Mouse (Mus musculus) gastrocnemius, adult 18-20 months (tissue): ENCODE data around the gene Cacng7. TPM values are rescaled to one million over a fixed set of nuclear protein-coding genes. Genes with fewer than 3 reads are reported as not detected.
A peak's percentile ranks its signal among the peaks of the same experiment; 100 is the strongest.

Experiments used
- DNase-seq: peaks from one replicate; pipeline ENCODE4 v3.0.0; 2021; ENCODE audit warnings: low spot score
- total RNA-seq, 2 experiments: library from RNA; stranded (reverse); gene quantifications; 2 replicates each; pipeline ENCODE4 v1.2.3; 2021

The Cacng7 gene
- total RNA-seq, 2 experiments from 2014 or later, result 11.0 to 11.6 TPM

DNA sequence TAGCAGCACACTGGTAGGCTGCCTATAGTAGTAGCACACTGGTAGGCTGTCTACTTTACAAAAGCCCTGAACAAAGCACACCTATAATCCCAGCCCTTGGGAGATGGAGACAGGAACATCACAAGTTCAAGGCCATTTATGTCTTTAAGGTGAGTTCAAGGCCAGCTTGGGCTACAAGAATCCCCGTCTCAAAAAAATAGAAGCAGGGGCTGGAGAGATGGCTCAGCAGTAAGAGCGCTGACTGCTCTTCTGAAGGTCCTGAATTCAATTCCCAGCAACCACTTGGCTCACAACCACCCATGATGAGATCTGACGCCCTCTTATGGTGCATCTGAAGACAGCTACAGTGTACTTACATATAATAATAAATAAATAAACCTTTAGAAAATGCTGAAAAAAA, 12.5 kb downstream of the Cacng7 start:
- no peak for DNase-seq

DNA sequence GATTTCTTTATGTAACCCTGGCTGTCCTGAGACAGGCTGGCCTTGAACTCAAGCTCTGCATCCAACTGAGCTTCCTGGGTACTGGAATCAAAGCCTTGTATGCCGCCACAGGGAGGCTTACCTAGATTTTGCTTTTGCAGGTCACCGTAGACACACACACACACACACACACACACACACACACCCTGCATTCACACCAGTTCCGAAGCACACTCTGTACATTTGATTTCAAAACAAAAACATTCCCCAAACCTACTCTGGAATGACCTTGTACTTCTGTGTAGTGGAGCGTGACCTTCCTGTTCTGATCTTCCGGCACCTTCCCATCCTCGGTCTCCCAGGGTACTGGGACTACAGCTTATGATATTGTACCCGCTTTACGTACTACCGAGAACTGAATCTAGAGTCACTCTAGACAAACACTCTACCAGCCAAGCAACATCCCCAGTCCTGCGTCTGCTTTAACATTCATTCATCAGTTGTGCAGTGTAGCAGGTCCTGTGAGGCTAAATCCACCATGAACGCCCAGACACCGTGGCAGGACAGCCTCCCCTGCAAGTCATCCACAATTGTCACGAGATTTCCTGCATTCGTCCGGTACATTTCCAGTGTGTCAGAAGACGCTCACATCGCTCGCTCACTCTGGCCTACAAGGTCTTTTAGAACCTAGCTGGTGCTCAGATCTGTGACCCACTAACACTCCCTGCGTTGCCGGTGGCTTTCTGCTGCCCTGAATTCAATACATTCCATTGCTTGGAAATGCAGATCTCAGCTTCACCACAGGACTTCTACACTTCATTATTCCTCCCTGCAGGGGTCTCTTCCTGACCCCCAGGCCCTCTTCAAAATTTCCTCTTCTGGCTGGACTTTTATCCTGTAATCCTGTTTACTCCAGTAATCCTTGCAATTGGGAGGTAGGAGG, 14.9 kb downstream of the Cacng7 start:
- no peak for DNase-seq

DNA sequence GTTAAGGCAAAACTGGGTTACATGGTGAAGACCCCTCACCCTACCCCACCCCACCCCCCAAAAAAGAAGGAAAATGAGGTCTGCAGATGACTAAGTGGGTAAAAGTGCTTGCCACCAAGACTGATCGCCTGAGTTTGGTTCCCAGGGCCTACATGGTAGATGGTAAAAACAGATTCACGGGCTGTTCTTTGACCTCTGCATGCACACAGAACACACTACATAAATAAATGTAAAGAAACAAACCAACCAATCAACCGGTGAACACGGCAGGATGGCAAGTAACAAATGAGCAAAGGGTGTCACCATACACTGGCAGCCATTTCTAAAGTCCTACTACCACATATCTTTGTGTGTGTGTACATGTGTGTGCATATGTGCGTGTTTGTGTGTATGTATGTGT, 15.6 kb downstream of the Cacng7 start:
- no peak for DNase-seq

GRCm38 (mm10) chr7:3349775-3350174, 17.0 kb downstream of the Cacng7 start:
- no peak for DNase-seq

DNA sequence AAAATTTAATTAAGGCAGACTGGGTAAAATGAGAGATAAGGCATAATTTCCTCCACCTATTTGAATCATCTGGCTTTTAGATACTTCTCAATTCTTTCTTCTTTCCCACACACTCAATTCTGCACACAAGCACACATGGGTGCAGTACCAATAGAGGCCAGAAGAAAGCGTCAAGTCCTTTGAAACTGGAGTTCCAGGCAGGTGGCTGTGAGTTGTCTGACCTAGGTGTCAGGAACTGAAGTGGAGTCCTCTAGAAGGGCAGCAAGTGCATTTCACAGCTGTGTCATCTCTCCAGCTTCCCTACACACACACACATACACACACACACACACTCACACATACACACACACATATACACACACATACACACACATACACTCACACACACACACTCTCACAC, 18.8 kb downstream of the Cacng7 start:
- no peak for DNase-seq

DNA sequence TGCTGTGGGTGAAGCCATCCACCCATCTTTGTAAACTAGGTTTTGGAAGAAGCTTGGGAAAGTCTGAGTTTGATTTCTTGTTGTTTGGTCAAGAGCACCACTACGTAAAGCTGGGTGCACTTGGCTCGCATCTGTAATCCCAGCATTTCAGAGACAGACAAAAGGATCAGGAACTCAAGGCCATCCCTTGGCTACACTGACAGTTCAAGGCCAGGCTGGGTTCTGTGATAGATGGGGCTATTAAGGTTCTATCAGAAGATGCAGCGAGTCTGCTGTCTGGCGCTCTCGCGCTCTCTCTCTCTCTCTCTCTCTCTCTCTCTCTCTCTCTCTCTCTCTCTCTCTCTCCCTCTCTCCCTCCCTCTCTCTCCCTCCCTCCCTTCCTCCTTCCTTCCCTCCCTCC, 22.1 kb downstream of the Cacng7 start:
- DNase-seq, result no peak

DNA sequence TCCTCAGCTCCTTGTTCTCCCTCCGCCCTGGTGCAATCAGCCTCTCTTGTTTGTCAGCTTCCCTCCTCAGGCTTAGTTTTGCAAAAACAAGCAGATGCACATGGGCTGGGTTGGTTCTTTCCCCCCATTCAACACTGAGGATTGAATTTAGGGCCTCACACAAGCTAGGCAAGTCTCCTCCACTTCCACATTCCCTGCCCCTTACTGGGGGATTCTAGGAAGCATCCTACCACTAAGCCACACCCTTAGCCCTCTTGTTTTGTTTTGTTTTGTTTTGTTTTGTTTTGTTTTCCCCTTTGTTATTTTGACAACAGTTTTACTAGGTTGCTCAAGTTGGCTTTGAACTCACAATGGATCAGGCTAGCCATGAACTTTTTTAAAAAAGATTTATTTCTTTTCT, 27.9 kb downstream of the Cacng7 start:
- DNase-seq, result no peak

- no peak for DNase-seq
Measured at GRCm38 (mm10) chr7:3365547-3366279, 33.0 kb downstream of the Cacng7 start.

- no peak for DNase-seq
Measured at GRCm38 (mm10) chr7:3366705-3367516, 34.2 kb downstream of the Cacng7 start.

- DNase-seq, result no peak
Measured at GRCm38 (mm10) chr7:3367569-3367968, 34.8 kb downstream of the Cacng7 start.

- no peak for DNase-seq
Measured at GRCm38 (mm10) chr7:3368311-3368710, 35.6 kb downstream of the Cacng7 start.

DNA sequence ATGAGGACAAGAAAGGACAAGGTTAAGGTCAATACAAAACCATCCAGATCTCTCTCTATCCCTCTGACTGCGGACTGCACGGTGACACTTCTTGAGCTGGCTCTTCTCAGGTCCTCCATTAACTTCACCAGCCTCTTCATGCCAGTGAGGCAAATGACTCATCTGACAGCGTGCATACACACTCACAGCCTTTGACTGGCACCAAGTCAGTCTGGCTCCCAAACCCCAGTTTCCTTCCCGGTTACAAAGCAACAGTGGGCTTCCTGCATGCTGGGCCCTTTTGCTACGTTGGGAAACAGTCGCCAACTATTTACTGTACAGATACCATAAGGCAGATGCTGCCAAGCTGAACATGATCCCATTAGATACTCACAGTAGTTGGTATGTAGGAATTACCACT, 36.4 kb downstream of the Cacng7 start:
- DNase-seq, result no peak

DNA sequence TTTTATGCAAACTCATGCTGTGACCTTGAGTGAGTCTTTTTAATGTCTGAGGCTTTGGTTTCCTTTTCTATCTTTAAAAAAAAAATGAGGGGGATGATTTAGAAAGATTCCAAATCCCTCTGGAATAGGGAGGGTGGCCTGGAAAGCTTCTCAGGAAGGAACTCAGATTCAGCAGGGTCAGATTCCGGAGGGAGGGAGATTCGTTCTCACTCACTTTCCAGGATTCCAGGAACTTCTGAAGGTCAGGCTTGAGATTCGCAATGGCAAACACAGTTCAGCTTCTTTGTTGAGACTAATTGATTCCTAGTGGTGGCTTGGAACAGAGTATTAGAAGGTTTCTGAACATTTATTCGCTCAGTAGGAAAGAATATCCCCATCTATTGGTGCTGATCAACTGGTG, 37.7 kb downstream of the Cacng7 start:
- no peak for DNase-seq

DNA sequence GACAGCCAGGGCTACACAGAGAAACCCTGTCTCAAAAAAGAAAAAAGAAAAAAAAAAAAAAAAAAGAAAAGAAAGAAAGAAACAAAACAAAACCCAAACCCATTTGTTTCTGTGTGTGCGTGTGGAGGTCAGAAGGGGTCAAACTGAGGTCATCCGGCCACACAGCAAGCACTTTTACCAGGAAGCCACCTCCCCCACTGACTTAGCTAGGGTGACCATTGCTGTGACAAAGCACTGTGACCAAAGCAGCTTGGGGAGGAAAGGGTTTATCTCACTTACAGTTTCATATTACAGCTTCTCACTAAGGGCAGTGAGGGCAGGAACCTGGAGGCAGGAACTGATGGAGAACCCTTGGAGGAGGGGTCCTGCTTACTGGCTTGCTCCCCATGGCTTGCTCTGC, 39.6 kb downstream of the Cacng7 start:
- no peak for DNase-seq

DNA sequence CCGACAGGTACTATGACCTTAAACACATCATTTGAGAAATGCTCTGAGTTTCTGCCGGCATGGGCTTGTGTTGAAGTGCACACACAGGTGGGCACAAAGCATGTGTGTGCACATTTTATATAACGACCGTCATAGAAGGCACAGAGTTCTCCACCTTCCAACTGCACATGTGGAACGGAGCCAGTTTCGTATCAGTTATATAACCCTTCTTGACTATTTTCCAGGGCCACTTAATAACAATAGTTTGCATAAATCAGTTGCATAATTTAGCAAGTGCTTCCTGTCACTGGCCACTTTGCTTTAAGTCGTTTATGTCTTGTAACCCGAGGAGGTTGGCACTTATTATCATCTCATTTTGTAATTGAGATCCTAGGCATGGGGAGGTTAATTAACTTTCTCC, 41.0 kb downstream of the Cacng7 start:
- no peak for DNase-seq

DNA sequence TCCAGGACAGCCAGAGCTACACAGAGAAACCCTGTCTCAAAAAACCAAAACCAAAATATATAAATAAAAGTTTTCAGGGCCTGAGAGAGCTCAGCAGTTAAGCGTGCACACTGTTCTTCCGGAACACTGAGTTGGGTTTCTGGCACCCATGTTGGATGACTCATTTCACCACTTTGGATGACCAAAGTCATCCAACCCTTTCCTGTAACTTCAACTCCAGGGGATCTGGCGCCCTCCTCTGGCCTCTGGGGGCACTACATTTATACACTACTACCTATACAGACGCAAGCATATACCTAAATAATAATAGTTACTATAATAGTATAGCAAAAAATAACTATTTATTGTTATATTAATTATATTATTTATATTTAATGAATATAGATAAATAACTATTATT, 44.1 kb downstream of the Cacng7 start:
- DNase-seq, result peak; percentile 72

DNA sequence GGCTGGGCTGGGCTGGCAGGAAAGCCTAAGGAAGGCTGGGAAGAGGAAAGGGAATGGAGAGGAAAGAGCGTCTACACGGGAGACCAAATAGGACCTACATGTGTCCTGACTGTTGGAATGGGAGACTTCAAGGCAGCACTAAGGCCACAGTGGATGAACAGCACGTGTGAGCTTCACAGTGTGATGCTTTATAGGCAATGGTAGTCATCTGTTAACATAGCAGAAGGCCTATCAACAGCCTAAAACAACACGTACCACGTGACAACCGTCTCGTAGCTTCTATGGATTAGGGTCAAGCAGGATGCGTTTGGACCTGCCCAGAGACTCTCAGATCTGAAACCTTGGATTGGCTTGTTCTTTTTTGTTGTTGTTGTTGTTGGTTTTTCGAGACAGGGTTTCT, 49.4 kb downstream of the Cacng7 start:
- no peak for DNase-seq

GRCm38 (mm10) chr7:3384807-3385319, 52.1 kb downstream of the Cacng7 start:
- DNase-seq, result no peak

DNA sequence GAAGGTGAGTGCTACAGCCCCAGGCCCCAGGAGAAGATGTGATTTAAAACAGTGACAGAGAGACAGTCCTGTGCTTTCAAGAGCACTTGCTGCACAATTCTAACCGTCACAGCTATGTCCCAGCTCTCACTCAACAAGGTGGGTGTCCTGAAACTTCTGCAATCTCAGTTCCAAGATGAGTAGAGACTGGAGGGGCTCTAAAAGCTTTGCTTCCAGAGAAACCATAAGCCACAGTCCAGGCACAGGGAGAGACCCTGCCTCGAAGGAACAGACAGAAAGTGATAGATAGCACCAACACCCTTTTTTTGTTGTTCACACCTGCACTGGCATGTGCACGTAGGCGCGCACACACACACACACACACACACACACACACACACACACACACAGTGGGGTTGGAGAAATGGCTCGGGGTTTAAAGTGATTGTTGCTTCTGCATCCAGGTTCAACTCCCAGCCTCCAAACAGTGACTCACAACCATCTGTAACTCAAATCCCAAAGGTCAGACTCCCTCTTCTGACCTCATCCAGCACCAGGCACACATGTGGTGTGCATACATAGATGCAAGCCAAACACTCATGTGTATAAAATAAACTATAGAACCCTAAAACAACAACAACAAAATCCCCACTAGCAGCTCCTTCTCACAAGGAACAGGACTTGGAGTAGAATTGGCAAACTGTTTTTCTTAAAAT, 53.4 kb downstream of the Cacng7 start:
- no peak for DNase-seq

DNA sequence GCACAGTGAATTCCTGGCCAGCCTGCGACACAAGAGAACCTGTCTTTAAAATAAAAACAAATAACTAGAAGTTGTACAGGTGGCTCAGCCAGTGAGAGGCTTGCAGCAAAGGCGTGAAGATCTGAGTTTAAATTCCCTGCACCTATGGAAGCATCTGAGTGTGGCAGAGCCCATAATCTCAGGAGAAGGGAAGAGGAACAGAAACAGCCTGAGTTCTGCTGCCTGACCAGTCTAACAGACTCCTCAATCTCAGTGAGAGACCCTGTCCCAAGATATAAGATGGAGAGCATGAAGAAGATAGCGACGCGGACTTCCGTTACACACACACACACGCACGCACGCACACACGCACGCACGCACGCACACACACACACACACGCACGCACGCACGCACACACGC, 55.0 kb downstream of the Cacng7 start:
- DNase-seq, result no peak

DNA sequence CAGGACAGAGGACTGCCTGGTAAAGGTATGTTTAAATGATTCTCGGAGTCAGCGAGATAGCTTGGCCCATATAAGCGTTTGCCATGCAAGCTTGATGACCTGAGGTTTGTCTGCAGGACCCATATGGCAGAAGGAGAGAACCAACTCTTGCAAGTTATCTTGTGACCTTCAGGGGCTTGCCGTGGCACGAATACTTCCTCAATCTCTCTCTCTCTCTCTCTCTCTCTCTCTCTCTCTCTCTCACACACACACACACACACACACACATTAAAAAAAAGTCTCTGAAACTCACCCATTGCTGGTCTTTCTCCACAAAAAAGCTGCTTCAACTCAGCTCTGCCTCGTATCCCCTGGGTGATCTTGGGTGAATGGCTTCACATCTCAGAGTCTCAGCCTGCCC, 56.1 kb downstream of the Cacng7 start:
- no peak for DNase-seq
